Mouse (Mus musculus) forebrain, embryonic 11.5 days (tissue): ENCODE measurements around the gene Slc6a17. TPM values are rescaled to one million over a fixed set of nuclear protein-coding genes. Genes with fewer than 3 reads are reported as not detected.

Experiments
- ATAC-seq: fragments of 200-750 bp; cut with Nextera tagmentation; replicated peaks from 2 replicates; pipeline ENCODE4 v1.8.0; 2017; ENCODE audit warnings: moderate TSS enrichment; ENCODE audit not compliant: low FRiP score
- DNase-seq: peaks from one replicate; pipeline ENCODE4 v3.0.0-alpha.2; 2017; ENCODE audit warnings: low spot score
- H3K27ac ChIP-seq: fragments of 300-500 bp; sonication (generic); 2 replicates; pipeline ENCODE4 v1.5.1; 2014; ENCODE audit warnings: low read depth, low read length
- H3K27me3 ChIP-seq: fragments of 300-500 bp; sonication (generic); 2 replicates; pipeline ENCODE4 v1.6.1; 2014; ENCODE audit warnings: mild to moderate bottlenecking, low read length, mixed read lengths; ENCODE audit not compliant: control insufficient read depth, insufficient read depth
- H3K36me3 ChIP-seq: fragments of 300-500 bp; sonication (generic); 2 replicates; pipeline ENCODE4 v1.6.1; 2014; ENCODE audit warnings: mild to moderate bottlenecking, low read length, moderate library complexity, mixed read lengths; ENCODE audit not compliant: control insufficient read depth, insufficient read depth
- H3K4me1 ChIP-seq: fragments of 300-500 bp; sonication (generic); replicated peaks from 2 replicates; pipeline ENCODE4 v1.6.1; 2014; ENCODE audit warnings: low read length, mixed read lengths; ENCODE audit not compliant: control insufficient read depth, insufficient read depth
- H3K4me2 ChIP-seq: fragments of 300-500 bp; sonication (generic); 2 replicates; pipeline ENCODE4 v1.6.1; 2014; ENCODE audit warnings: low read depth, mild to moderate bottlenecking, low read length, moderate library complexity, mixed read lengths; ENCODE audit not compliant: severe bottlenecking
- H3K4me3 ChIP-seq: fragments of 300-500 bp; sonication (generic); 2 replicates; pipeline ENCODE4 v1.5.1; 2014; ENCODE audit warnings: low read depth, low read length
- H3K9ac ChIP-seq: fragments of 300-500 bp; sonication (generic); 2 replicates; pipeline ENCODE4 v1.6.1; 2014; ENCODE audit warnings: low read length
- H3K9me3 ChIP-seq: fragments of 300-500 bp; sonication (generic); 2 replicates; pipeline ENCODE4 v1.6.1; 2016; ENCODE audit warnings: low read length, mixed read lengths; ENCODE audit not compliant: control insufficient read depth
- WGBS: fragments of 180-500 bp; shearing (Covaris S2); extraction: QIAGEN DNeasy Blood & Tissue Kit; methylation state at CpG from one replicate; pipeline ENCODE4 v1.1.7; 2014; 5-methylcytosine and 5-hydroxymethylcytosine counted together
- polyA plus RNA-seq: library from polyadenylated mRNA; unstranded; fragments of >200 nt; fragmentation: Nextera tagmentation; extraction: Ambion mirVana; gene quantifications from 2 replicates; pipeline ENCODE4 v1.2.1, GENCODE M21; 2014

Gene Slc6a17
- polyA plus RNA-seq, 1 experiment from 2014 or later: 3.6 TPM

- no peak for ATAC-seq
- no peaks in the 10 kb centered on the region for H3K9me3 ChIP-seq
- no peaks in the 10 kb centered on the region for H3K36me3 ChIP-seq
- no peak overlapping the region for H3K27ac ChIP-seq
- WGBS: 77% methylated on average over 11 of the region's 11 CpGs
- H3K4me2 ChIP-seq: no peak overlapping the region
- DNase-seq: no peak
- no peak overlapping the region for H3K4me3 ChIP-seq
- no peak overlapping the region for H3K9ac ChIP-seq
- H3K27me3 ChIP-seq: no peaks in the 10 kb centered on the region
- H3K4me1 ChIP-seq: no peaks in the 10 kb centered on the region
Observed at GRCm38 (mm10) chr3:107424258-107425041, 93.4 kb downstream of the Slc6a17 start.

DNA sequence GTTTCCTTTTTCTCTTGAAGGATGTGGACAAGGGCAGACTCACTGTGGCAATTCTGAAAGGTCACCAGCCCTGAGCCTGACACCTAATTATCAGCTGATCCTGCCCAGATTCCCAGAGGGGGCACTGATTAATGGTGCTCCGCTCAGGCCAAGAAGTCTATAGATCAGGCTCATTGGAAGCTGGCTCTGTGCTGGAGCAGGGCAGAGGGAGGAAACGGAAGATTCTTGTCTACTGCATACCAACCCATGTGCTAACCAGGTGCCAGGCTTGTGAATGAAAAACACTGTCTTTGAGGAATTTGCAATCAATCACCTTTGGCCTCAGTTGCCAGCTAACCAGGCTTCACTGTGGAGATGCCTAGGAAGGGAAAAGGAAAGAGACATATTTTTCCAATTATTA, 97.7 kb downstream of the Slc6a17 start:
- Histone ChIP-seq H3K4me3 (no peak overlapping the region), H3K36me3 (no peaks in the 10 kb centered on the region), H3K4me1 (no peaks in the 10 kb centered on the region), H3K9ac (no peak overlapping the region), H3K27me3 (no peaks in the 10 kb centered on the region), H3K27ac (no peak overlapping the region), H3K4me2 (no peak overlapping the region), H3K9me3 (no peaks in the 10 kb centered on the region)
- DNase-seq (no peak), ATAC-seq (no peak)
- WGBS: 70% methylated on average over 2 of the region's 2 CpGs

Other genes starting within 250 kb of the Slc6a17 start
- 174 and 177 TPM in 2 replicates for gene Lamtor5, start 239.2 kb downstream of the Slc6a17 start, polyA plus RNA-seq
- gene Slc16a4, start 226.8 kb downstream of the Slc6a17 start, polyA plus RNA-seq: 2.3 and 3.2 TPM in 2 replicates
- gene Rbm15, start 184.3 kb downstream of the Slc6a17 start, polyA plus RNA-seq: 19.4 and 22.6 TPM in 2 replicates
- gene Kcnc4, start 58.5 kb downstream of the Slc6a17 start, polyA plus RNA-seq: 0.28 and 0.39 TPM in 2 replicates
- gene Ubl4b, start 37.1 kb upstream of the Slc6a17 start, polyA plus RNA-seq: not detected in 2 replicates
- 14.7 and 16.9 TPM in 2 replicates for gene Alx3, start 77.0 kb upstream of the Slc6a17 start, polyA plus RNA-seq
- not detected in 2 replicates for gene Gm10961, start 113.3 kb upstream of the Slc6a17 start, polyA plus RNA-seq
- 92.2 and 100 TPM in 2 replicates for gene Strip1, start 113.7 kb upstream of the Slc6a17 start, polyA plus RNA-seq
- 122 and 127 TPM in 2 replicates for gene Ahcyl1, start 178.5 kb upstream of the Slc6a17 start, polyA plus RNA-seq
- gene Csf1, start 242.5 kb upstream of the Slc6a17 start, polyA plus RNA-seq: 6.0 and 8.1 TPM in 2 replicates